Mouse (Mus musculus): ENCODE results near the gene Map3k4. TPM values are rescaled to one million over a fixed set of nuclear protein-coding genes. Genes with fewer than 3 reads are reported as not detected.

The Map3k4 gene
- polyA plus RNA-seq, 1 experiment from 2014 or later = 9.6 TPM

DNA sequence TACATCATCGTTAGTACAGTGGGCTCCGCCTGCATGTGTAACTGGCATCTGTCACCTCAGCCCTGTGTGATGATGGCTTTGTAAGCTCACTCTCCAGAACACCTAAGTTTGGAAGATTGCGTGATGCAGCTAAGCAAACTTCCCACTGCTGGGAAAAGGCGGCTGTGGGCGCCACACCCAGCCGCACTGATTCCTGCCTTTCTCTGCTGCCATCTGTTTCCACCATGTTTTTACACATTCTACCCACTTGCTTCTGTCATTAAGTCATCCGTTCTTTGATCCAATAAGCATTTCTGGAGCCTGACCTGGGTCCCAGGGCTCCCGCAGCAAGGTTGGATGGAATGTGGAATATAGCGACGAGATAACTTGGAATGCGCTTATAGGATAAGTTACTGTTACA is 106.7 kb downstream of the Map3k4 start:
- 92% methylated on average over 10 of the region's 11 CpGs for WGBS (ENCODE audit: missing documents)
- Histone ChIP-seq H3K27ac (no peak overlapping the region), H3K36me3 (ENCODE audit: inconsistent target) (no peaks in the 10 kb centered on the region), H3K4me3 (ENCODE audit: inconsistent target) (no peak overlapping the region), H3K79me2 (ENCODE audit: inconsistent target) (no peaks in the 10 kb centered on the region)

DNA sequence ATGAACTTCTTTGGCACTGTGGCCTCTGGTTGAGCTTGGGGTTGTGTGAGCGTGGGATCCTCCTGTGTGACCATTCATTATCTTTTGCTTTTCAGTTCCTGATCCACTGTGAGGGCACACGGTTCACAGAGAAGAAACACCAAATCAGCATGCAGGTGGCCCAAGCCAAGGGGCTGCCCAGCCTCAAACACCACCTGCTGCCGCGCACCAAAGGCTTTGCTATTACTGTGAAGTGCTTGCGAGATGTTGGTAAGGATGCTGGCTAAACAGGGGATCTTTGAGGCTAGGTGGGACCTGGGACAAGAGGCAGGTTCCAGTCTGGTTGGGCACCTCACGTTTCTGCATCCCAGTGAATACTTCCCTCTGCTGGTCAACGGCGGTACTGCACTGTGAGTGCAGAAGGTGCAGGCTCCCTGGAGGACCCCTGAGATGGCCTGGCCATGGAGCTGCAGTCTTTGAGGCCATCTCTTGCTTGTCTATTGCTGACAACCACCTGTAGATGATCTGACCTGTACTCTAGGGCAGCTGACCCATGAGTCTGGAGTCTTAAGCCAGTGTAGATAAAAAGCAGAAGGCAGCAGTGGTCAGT is 108.0 kb downstream of the Map3k4 start:
- 48% methylated on average over 8 of the region's 8 CpGs for whole genome bisulfite sequencing (ENCODE audit: missing documents)
- H3K4me3 ChIP-seq (ENCODE audit: inconsistent target) = no peak overlapping the region
- H3K79me2 ChIP-seq (ENCODE audit: inconsistent target) = no peaks in the 10 kb centered on the region
- no peak overlapping the region for H3K27ac ChIP-seq
- H3K36me3 ChIP-seq (ENCODE audit: inconsistent target) = no peaks in the 10 kb centered on the region

DNA sequence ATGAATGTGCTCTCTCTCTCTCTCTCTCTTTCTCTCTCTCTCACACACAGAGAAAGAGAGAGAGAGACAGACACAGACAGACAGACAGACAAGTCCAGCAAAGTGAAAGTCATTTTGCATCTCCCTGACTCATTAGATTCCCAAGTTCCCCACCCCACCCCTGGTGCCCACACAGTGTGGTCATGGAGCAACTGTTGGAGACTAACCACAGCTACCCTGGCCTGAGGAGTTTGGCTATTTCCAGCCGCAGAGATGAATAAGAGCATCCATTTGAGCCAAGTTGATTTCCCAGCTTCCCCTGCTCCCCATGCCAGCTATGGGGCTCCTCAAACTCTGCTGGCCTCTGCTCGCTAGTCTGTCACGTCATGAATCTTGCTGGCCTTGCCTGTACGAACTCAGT is 109.1 kb downstream of the Map3k4 start:
- no peak overlapping the region for H3K27ac ChIP-seq
- no peaks in the 10 kb centered on the region for H3K36me3 ChIP-seq (ENCODE audit: inconsistent target)

DNA sequence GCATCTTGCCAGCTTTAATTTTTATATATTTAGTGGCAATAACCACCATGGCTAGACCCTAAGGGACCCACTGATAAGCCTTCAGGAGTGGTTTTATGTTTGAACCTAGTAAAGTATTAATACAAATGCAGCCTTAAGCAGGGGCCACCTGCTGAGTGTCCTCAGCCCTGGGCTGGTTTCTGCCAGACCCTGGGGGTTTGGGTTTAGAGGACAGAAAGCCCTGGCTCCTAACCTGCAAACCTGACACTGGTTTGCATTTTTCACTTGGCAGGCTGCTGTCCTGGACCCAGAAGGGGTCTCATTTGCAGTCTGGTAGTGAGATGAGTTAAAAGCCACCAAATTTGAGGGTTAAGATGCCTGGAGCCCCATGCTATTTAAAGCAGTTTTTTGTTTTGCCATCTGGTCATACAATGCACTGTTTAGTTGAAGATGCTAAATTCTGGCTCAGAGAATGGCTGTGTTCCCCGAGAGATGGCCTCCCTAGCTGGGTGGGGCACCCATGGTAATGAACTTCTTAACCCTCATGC is 111.5 kb downstream of the Map3k4 start:
- no peak overlapping the region for H3K4me3 ChIP-seq (ENCODE audit: inconsistent target)
- WGBS (ENCODE audit: missing documents) = 100% methylated on average over 1 of the region's 1 CpGs
- H3K36me3 ChIP-seq (ENCODE audit: inconsistent target) = no peaks in the 10 kb centered on the region
- no peaks in the 10 kb centered on the region for H3K79me2 ChIP-seq (ENCODE audit: inconsistent target)
- H3K27ac ChIP-seq = no peak overlapping the region

More for the DNA sequence above, 109.1 kb downstream of the Map3k4 start:
- H3K79me2 ChIP-seq (ENCODE audit: inconsistent target) = no peaks in the 10 kb centered on the region
- WGBS (ENCODE audit: missing documents) = 69% methylated on average over 4 of the region's 4 CpGs
- H3K4me3 ChIP-seq (ENCODE audit: inconsistent target) = no peak overlapping the region

DNA sequence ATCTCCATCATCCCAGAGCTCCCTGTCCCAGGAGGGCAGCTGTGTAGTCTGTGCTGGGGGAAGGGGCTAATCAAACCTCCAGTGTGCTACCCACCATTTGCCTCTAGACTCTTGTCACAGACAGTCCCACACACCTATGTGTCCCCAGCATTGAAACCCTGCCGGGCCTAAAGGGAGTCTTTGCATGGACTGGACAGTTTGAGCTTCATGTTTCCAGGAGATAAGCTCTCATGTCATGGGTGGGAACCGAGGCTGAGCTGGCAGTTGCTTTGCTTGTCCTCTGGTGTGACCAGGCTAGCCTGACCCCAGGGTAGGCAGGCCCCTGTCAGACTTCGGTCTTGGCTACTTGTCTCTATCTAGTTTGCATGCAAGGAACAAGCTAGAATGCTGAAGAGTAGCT is 112.3 kb downstream of the Map3k4 start:
- H3K36me3 ChIP-seq (ENCODE audit: inconsistent target) = no peaks in the 10 kb centered on the region
- H3K27ac ChIP-seq = no peak overlapping the region
- no peak overlapping the region for H3K4me3 ChIP-seq (ENCODE audit: inconsistent target)
- H3K79me2 ChIP-seq (ENCODE audit: inconsistent target) = no peaks in the 10 kb centered on the region
- WGBS (ENCODE audit: missing documents) = 73% methylated on average over 3 of the region's 3 CpGs

DNA sequence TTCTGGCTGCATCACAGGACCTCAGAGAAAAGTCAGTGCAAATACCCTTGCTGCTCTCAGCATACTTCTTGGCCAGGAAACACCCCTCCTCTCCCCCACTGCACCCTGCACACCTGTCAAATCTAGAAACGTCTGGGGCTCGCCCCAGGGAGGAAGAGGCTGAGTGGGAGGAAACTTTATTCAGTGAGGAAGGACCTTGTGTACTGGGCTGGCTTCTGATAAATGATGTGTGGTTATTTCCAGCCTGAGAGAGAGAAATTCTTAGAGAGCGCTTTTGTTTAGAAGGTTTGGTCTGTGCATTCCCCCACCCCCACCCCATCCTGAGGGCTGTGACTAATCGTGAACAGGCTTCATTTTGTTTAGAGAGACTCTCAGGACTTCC is 112.9 kb downstream of the Map3k4 start:
- H3K79me2 ChIP-seq (ENCODE audit: inconsistent target) = no peaks in the 10 kb centered on the region
- H3K27ac ChIP-seq = no peak overlapping the region
- no peak overlapping the region for H3K4me3 ChIP-seq (ENCODE audit: inconsistent target)
- WGBS (ENCODE audit: missing documents) = 45% methylated on average over 4 of the region's 4 CpGs
- no peaks in the 10 kb centered on the region for H3K36me3 ChIP-seq (ENCODE audit: inconsistent target)

DNA sequence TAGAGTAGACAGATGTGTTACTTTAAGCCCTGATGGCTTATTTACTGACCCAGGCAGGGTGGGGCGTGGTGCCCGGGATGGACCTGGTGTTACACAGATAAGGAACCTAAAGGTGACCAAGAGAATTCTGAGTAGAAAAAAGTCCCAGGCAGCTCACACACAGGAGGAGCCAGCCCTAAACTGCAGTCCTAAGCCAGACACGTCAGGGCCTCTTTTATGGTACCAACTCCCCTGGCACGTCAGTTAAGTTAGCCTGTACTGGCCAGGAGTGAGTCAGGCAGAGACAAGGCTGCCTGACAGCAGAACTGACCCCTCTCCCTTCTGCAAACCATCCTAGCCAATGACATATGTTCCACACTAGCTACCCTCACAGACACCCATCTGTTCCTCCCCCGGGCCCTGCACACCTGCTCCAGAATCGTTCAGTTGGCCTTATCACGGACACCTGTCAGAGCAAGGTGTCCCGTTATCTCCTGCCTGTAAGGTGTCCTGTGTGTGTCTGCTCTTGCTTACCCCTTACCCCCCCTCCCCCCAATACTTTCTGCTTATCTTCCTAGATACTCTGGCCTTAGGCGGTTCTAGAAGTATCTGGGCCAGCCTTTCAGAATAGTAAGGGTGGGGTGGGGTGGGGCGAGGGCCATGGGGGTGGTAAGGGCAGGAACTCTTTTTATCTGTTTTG is 113.4 kb downstream of the Map3k4 start:
- WGBS (ENCODE audit: missing documents) = 75% methylated on average over 10 of the region's 10 CpGs
- Histone ChIP-seq H3K79me2 (ENCODE audit: inconsistent target) (no peaks in the 10 kb centered on the region), H3K36me3 (ENCODE audit: inconsistent target) (no peaks in the 10 kb centered on the region), H3K27ac (no peak overlapping the region), H3K4me3 (ENCODE audit: inconsistent target) (no peak overlapping the region)

DNA sequence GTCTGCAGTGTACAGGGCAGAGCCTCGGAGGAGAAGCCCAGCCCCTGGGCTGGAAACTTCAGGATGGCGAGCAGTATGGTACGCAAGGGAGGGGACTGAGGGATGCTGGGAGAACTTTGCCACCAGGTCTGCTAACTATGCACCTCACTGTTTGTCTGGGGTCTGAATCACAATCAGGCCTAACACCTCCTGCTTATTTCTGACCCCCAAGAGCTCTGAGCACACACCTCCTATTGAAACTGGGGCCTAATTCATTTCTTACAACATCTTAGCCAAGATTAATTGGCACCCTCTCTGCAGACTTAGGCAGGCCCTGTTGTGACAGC is 113.9 kb downstream of the Map3k4 start:
- Histone ChIP-seq H3K27ac (no peak overlapping the region), H3K36me3 (ENCODE audit: inconsistent target) (no peaks in the 10 kb centered on the region), H3K4me3 (ENCODE audit: inconsistent target) (no peak overlapping the region), H3K79me2 (ENCODE audit: inconsistent target) (no peaks in the 10 kb centered on the region)
- 84% methylated on average over 3 of the region's 3 CpGs for WGBS (ENCODE audit: missing documents)

DNA sequence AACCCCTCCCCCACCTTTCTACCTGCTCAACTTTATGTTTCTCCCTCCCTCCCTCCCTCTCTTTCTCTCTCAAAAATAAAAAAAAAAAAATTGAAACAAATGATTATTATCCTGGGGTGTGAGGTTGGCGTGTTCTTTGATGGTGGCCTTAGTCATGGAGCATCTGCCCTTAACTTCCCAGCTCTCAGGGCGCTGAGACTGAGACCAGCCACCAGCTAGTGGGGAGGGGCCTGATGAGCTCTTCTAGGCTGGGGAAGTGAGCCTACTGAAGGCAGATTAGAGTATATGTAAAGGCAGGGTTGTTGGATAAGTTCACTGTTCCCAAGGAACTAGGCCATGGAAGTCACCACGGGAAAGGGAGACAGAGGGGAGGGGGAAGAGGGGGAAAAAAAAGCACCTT is 114.3 kb downstream of the Map3k4 start:
- 77% methylated on average over 2 of the region's 3 CpGs for WGBS (ENCODE audit: missing documents)
- Histone ChIP-seq H3K79me2 (ENCODE audit: inconsistent target) (no peaks in the 10 kb centered on the region), H3K36me3 (ENCODE audit: inconsistent target) (no peaks in the 10 kb centered on the region), H3K4me3 (ENCODE audit: inconsistent target) (no peak overlapping the region), H3K27ac (no peak overlapping the region)

DNA sequence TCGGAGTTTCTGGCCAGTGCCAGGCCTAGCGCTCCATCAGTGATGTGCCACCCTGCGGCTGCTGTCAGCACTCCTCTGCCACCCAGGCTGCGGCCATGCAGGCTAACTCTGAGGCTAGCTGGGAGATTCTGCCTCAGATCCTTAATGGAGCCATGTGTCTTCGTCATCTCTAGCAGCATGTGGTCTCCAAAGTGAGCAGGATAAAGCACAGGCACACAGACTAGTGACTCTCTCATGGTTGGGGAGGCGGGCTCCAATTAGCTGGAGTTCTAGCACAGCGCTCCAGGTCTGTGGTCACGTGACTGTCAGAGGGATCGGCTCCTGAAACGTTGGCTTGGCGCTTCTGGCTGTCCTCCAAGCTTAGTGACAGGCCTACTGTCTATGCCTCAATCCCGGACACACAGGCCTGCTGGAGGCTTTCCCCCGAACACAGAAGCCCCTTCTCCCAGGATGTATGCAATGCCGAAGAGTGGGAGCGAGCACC is 115.1 kb downstream of the Map3k4 start:
- Histone ChIP-seq H3K79me2 (ENCODE audit: inconsistent target) (no peaks in the 10 kb centered on the region), H3K27ac (no peak overlapping the region), H3K4me3 (ENCODE audit: inconsistent target) (no peak overlapping the region), H3K36me3 (ENCODE audit: inconsistent target) (no peaks in the 10 kb centered on the region)
- WGBS (ENCODE audit: missing documents) = 95% methylated on average over 15 of the region's 15 CpGs

DNA sequence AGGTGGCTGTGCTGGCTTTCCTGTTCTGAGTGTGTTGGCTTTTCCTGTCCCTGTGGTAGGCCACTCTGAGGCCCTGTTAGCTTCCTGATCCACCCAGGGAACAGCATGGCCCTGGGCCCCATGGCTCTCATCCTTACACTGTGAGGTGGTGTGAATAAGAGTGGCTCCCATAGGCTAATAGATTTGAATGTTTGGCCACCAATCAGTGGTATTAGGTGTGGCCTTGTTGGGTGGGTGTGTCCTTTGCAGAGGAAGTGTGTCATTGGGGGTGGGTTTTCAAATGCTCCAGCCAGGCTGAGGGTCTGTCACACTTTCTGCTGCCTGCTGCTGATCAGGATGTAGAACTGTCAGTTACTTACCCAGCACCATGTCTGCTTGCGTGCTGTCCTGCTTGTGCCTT is 117.5 kb downstream of the Map3k4 start:
- Histone ChIP-seq H3K27ac (no peak overlapping the region), H3K4me3 (ENCODE audit: inconsistent target) (no peak overlapping the region), H3K79me2 (ENCODE audit: inconsistent target) (no peaks in the 10 kb centered on the region), H3K36me3 (ENCODE audit: inconsistent target) (no peaks in the 10 kb centered on the region)
- WGBS (ENCODE audit: missing documents) = 100% methylated on average over 1 of the region's 1 CpGs

DNA sequence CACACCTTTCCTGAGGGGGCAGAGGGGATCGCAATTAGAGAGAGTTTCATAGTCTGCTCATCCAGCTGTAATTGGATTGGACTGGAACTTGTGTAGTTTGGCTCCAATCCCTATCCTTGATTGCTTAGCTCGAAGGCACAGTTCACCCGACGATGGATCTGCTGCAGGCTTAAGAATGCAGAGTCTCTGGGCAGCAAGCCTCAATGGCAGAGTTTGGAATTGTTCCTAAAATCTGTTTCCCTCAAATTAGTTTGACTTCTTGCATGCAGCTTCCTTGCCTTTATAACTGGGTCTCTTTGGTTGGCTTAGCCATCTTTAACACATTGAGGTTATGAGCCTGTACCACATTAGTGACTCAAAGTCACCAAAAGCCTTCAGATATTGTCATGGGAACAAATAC is 118.7 kb downstream of the Map3k4 start:
- H3K79me2 ChIP-seq (ENCODE audit: inconsistent target) = no peaks in the 10 kb centered on the region
- WGBS (ENCODE audit: missing documents) = 93% methylated on average over 4 of the region's 4 CpGs
- H3K27ac ChIP-seq = no peak overlapping the region
- no peaks in the 10 kb centered on the region for H3K36me3 ChIP-seq (ENCODE audit: inconsistent target)
- no peak overlapping the region for H3K4me3 ChIP-seq (ENCODE audit: inconsistent target)

DNA sequence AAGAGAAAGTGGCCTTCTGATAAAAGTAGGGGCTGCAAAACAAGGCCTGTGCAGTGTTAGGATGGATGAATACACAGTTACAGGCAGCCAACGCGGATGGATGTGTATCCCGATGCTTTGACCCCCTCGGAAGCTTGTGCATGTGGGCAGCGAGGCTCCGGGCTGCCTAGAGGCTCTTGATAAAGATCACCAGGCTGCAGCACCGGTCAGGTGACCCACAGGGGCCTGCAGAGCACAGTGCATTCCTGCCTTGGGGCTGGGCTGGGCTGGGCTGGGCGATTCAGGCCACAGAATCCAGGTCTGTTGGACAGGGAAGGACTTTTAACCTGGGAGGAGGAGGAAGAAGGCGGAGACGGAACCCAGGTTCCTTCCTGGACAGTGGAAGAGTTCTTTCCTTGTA is 123.0 kb downstream of the Map3k4 start:
- Histone ChIP-seq H3K36me3 (ENCODE audit: inconsistent target) (no peaks in the 10 kb centered on the region), H3K4me3 (ENCODE audit: inconsistent target) (no peak overlapping the region), H3K79me2 (ENCODE audit: inconsistent target) (no peaks in the 10 kb centered on the region), H3K27ac (no peak overlapping the region)
- 73% methylated on average over 10 of the region's 10 CpGs for WGBS (ENCODE audit: missing documents)

DNA sequence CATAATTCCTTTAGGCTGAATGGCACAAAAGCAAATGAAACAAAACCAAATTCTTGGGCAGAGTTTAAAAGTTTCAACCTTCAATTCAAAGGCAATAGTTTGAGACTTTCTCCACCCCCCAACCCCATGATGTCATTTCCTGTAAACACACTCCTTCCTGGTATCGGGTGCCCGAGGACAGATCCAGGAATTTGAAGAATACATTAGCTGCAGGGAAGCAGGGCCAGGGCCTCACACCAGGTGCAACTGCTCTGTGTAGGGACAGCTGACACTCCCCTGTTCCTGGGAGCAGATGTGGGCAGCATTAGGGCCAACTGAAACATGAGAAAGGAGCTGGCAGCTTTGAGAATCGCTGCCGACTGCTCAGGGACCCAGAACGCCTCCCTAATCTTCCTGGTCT is 123.5 kb downstream of the Map3k4 start:
- no peaks in the 10 kb centered on the region for H3K79me2 ChIP-seq (ENCODE audit: inconsistent target)
- H3K36me3 ChIP-seq (ENCODE audit: inconsistent target) = no peaks in the 10 kb centered on the region
- no peak overlapping the region for H3K4me3 ChIP-seq (ENCODE audit: inconsistent target)
- no peak overlapping the region for H3K27ac ChIP-seq
- WGBS (ENCODE audit: missing documents) = 23% methylated on average over 2 of the region's 5 CpGs

DNA sequence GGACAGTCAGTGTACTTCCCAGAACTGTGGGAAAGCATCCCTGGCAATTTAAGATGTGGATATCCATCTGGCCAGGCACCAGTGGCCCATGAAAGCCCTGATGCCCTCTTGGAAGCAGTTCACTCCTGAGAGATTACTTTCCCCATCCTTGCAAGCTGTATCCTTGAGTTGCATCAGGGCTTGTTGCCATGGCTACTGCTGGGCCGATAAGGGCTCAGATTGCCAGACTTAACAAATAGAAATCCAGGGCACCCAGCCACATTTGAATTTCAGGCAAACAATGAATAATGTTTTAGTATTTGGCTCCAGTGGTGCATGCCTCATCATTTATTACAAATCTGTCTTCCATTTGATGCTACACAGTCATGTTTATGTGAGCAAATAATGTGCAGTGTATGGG is 130.8 kb downstream of the Map3k4 start:
- 100% methylated on average over 1 of the region's 1 CpGs for WGBS (ENCODE audit: missing documents)
- no peaks in the 10 kb centered on the region for H3K79me2 ChIP-seq (ENCODE audit: inconsistent target)
- H3K36me3 ChIP-seq (ENCODE audit: inconsistent target) = no peaks in the 10 kb centered on the region
- no peak overlapping the region for H3K27ac ChIP-seq
- no peak overlapping the region for H3K4me3 ChIP-seq (ENCODE audit: inconsistent target)

DNA sequence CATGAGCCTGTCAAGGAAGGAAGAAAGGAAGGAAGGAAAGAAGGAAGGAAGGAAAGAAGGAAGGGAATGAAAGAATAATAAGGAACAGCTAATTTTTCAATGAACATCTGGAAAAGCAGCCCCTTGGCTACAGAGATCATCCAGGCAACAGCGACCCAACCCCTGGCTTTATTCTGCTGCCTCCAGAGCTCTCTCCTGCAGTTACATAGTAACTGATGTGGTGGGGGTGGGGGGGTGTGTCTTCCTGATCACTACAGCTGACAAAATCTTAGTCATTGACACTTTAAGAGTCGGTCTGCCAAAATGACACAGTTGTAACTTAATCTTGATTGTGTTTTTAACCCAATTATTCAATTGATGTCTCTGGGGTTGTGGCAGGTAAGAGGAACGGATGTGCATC is 132.3 kb downstream of the Map3k4 start:
- Histone ChIP-seq H3K36me3 (ENCODE audit: inconsistent target) (no peaks in the 10 kb centered on the region), H3K79me2 (ENCODE audit: inconsistent target) (no peaks in the 10 kb centered on the region), H3K27ac (no peak overlapping the region), H3K4me3 (ENCODE audit: inconsistent target) (no peak overlapping the region)
- WGBS (ENCODE audit: missing documents) = 96% methylated on average over 3 of the region's 3 CpGs

Data from macrophage (primary cell).